8 mouse cellular contexts compared by ENCODE assay signal in the genomic region with DNA sequence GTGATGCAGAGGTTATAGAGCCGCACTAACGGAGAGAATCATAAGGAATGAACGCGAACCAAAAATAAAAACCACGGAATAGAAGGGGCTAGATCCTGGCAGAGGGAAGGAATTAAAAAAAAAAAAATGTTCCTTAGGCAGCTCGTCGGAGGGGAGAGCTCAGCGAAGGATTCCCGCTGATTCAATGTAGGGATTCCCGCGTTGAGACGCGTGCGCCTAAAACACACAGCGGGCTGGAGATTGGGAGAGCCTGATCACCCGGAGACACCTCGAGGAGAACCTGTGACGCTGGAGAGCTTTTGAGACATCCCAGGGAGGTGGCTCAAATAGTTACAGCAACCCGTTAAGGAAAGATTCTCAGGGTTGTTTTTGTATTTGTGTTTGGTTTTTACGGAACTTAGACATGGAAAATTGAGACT. TPM values are rescaled to one million over a fixed set of nuclear protein-coding genes. Genes with fewer than 3 reads are reported as not detected.
DNase-seq lines count a peak whose midpoint lies in the region; ATAC-seq lines count a peak whose summit lies in the region.

No protein-coding gene starts in this region.

- ATAC-seq in kidney, embryonic 16.5 days (ENCODE audit: low FRiP score, low TSS enrichment) = no peak
- no peak for ATAC-seq in embryonic facial prominence, embryonic 12.5 days (ENCODE audit: insufficient number of reproducible peaks, insufficient read depth, low FRiP score, low TSS enrichment)
- peak; percentile 39; the same call in 1 of the 2 replicates for ATAC-seq in intestine, embryonic 15.5 days
- ATAC-seq in midbrain, embryonic 15.5 days (replicated peaks) = peak; percentile 49

- H3K9ac ChIP-seq in kidney, embryonic 16.5 days (replicated peaks; ENCODE audit: low read length) = peak overlapping the region; percentile 38; the same call in 1 of the 2 replicates
- H3K9ac ChIP-seq in embryonic facial prominence, embryonic 12.5 days = peak overlapping the region; percentile 17; the same call in 1 of the 2 replicates
- no peak overlapping the region for H3K9ac ChIP-seq in intestine, embryonic 15.5 days
- H3K9ac ChIP-seq in midbrain, embryonic 15.5 days = 0 out of 2 replicates have a peak overlapping the region, but pooled peaks have one; percentile 7

- H3K4me3 ChIP-seq in kidney, embryonic 16.5 days (ENCODE audit: low read length) = peak overlapping the region; percentile 51
- peak overlapping the region; percentile 31 for H3K4me3 ChIP-seq in embryonic facial prominence, embryonic 12.5 days
- H3K4me3 ChIP-seq in intestine, embryonic 15.5 days (replicated peaks) = peak overlapping the region; percentile 36
- H3K4me3 ChIP-seq in midbrain, embryonic 15.5 days = peak overlapping the region; percentile 41

- H3K27ac ChIP-seq in kidney, embryonic 16.5 days (ENCODE audit: low read length) = no peak overlapping the region
- H3K27ac ChIP-seq in embryonic facial prominence, embryonic 12.5 days = no peak overlapping the region
- no peak overlapping the region for H3K27ac ChIP-seq in intestine, embryonic 15.5 days
- no peak overlapping the region for H3K27ac ChIP-seq in midbrain, embryonic 15.5 days

- H3K4me1 ChIP-seq in kidney, embryonic 16.5 days (ENCODE audit: insufficient read depth, low read length) = 0 out of 2 replicates have a peak, but pooled peaks cover 7% of the 10 kb centered on the region
- peaks cover 11% of the 10 kb centered on the region; the same call in 1 of the 2 replicates for H3K4me1 ChIP-seq in embryonic facial prominence, embryonic 12.5 days
- H3K4me1 ChIP-seq in intestine, embryonic 15.5 days (replicated peaks) = no peaks in the 10 kb centered on the region
- H3K4me1 ChIP-seq in midbrain, embryonic 15.5 days = 0 out of 2 replicates have a peak, but pooled peaks cover 14% of the 10 kb centered on the region

- no peaks in the 10 kb centered on the region for H3K36me3 ChIP-seq in kidney, embryonic 16.5 days (ENCODE audit: insufficient read depth, low read length)
- H3K36me3 ChIP-seq in embryonic facial prominence, embryonic 12.5 days = 0 out of 2 replicates have a peak, but pooled peaks cover 5% of the 10 kb centered on the region
- H3K36me3 ChIP-seq in intestine, embryonic 15.5 days = no peaks in the 10 kb centered on the region
- no peaks in the 10 kb centered on the region for H3K36me3 ChIP-seq in midbrain, embryonic 15.5 days (replicated peaks)

- no peak for DNase-seq in kidney, adult 11 months
- peak; percentile 92 for DNase-seq in R1 (ENCODE audit: low read depth, low spot score)
- no peak for DNase-seq in urinary bladder, adult 18-20 months (ENCODE audit: low spot score in 2 of 2)
- no peak for DNase-seq in B cell, adult 2 months

- peak overlapping the region; percentile 70 for H3K4me2 ChIP-seq in kidney, embryonic 16.5 days (replicated peaks; ENCODE audit: low read depth, low read length)
- peak overlapping the region; percentile 53 for H3K4me2 ChIP-seq in embryonic facial prominence, embryonic 12.5 days (replicated peaks)
- H3K4me2 ChIP-seq in intestine, embryonic 15.5 days (replicated peaks) = peak overlapping the region; percentile 69
- H3K4me2 ChIP-seq in midbrain, embryonic 15.5 days = peak overlapping the region; percentile 54

- H3K27me3 ChIP-seq in kidney, embryonic 16.5 days (ENCODE audit: insufficient read depth, low read length) = peaks cover 3% of the 10 kb centered on the region; the same call in 1 of the 2 replicates
- H3K27me3 ChIP-seq in embryonic facial prominence, embryonic 12.5 days = peaks cover 10% of the 10 kb centered on the region; the same call in 1 of the 2 replicates
- H3K27me3 ChIP-seq in intestine, embryonic 15.5 days (replicated peaks) = peaks cover 5% of the 10 kb centered on the region; the same call in 1 of the 2 replicates
- peaks cover 20% of the 10 kb centered on the region for H3K27me3 ChIP-seq in midbrain, embryonic 15.5 days (replicated peaks)

- WGBS in kidney, embryonic 16.5 days = under 1% methylated on average over 20 of the region's 20 CpGs
- WGBS in embryonic facial prominence, embryonic 12.5 days = under 1% methylated on average over 20 of the region's 20 CpGs
- under 1% methylated on average over 20 of the region's 20 CpGs for WGBS in intestine, embryonic 15.5 days
- under 1% methylated on average over 20 of the region's 20 CpGs for WGBS in midbrain, embryonic 15.5 days

- no peaks in the 10 kb centered on the region for H3K9me3 ChIP-seq in kidney, embryonic 16.5 days (ENCODE audit: low read length)
- H3K9me3 ChIP-seq in embryonic facial prominence, embryonic 12.5 days = no peaks in the 10 kb centered on the region
- H3K9me3 ChIP-seq in intestine, embryonic 15.5 days = no peaks in the 10 kb centered on the region
- H3K9me3 ChIP-seq in midbrain, embryonic 15.5 days = no peaks in the 10 kb centered on the region

RNA-seq across cellular contexts. Expression of a gene that starts 11.4 kb away (rescaled TPM):
- polyA plus RNA-seq in kidney, embryonic 16.5 days (2015; fragmentation: Nextera tagmentation; extraction: Ambion mirVana) = 13.7 and 14.6 TPM in 2 replicates
- polyA plus RNA-seq in embryonic facial prominence, embryonic 12.5 days (2016; fragmentation: Nextera tagmentation; extraction: Ambion mirVana) = 12.9 and 13.9 TPM in 2 replicates
- polyA plus RNA-seq in intestine, embryonic 15.5 days (2015; fragmentation: Nextera tagmentation; extraction: Ambion mirVana) = 11.2 TPM in 2 replicates
- polyA plus RNA-seq in midbrain, embryonic 15.5 days (2015; fragmentation: Nextera tagmentation; extraction: Ambion mirVana) = 9.8 and 9.9 TPM in 2 replicates

RNA-seq across cellular contexts. Expression of a gene that starts 43.2 kb away (rescaled TPM):
- polyA plus RNA-seq in kidney, embryonic 16.5 days (2015; fragmentation: Nextera tagmentation; extraction: Ambion mirVana) = 49.9 and 54.0 TPM in 2 replicates
- 65.4 and 67.5 TPM in 2 replicates for polyA plus RNA-seq in embryonic facial prominence, embryonic 12.5 days (2016; fragmentation: Nextera tagmentation; extraction: Ambion mirVana)
- 34.5 and 40.5 TPM in 2 replicates for polyA plus RNA-seq in intestine, embryonic 15.5 days (2015; fragmentation: Nextera tagmentation; extraction: Ambion mirVana)
- polyA plus RNA-seq in midbrain, embryonic 15.5 days (2015; fragmentation: Nextera tagmentation; extraction: Ambion mirVana) = 52.2 and 55.1 TPM in 2 replicates

RNA-seq across cellular contexts. Expression of a gene that starts 53.5 kb away (rescaled TPM):
- polyA plus RNA-seq in kidney, embryonic 16.5 days (2015; fragmentation: Nextera tagmentation; extraction: Ambion mirVana) = 0.08 and 0.11 TPM in 2 replicates
- polyA plus RNA-seq in embryonic facial prominence, embryonic 12.5 days (2016; fragmentation: Nextera tagmentation; extraction: Ambion mirVana) = 0.10 and 0.20 TPM in 2 replicates
- polyA plus RNA-seq in intestine, embryonic 15.5 days (2015; fragmentation: Nextera tagmentation; extraction: Ambion mirVana) = 0.08 and 0.11 TPM in 2 replicates
- polyA plus RNA-seq in midbrain, embryonic 15.5 days (2015; fragmentation: Nextera tagmentation; extraction: Ambion mirVana) = 0.09 and 0.25 TPM in 2 replicates

Comparison
In these comparisons a context has a peak if more than half of its experiments do, and no peak if none do; other contexts are left out.
1. ATAC-seq: peak in intestine, embryonic 15.5 days (single experiment) and midbrain, embryonic 15.5 days (single experiment); none in kidney, embryonic 16.5 days (single experiment) and embryonic facial prominence, embryonic 12.5 days (single experiment).
2. Peak in every context shown above with its lines, with median percentiles within 50 percentile points of each other: H3K4me2 ChIP-seq and H3K4me3 ChIP-seq.